Mouse (Mus musculus) lung, embryonic 15.5 days (tissue): ENCODE results near the gene BC037034. TPM values are rescaled to one million over a fixed set of nuclear protein-coding genes. Genes with fewer than 3 reads are reported as not detected.

Source experiments
- ATAC-seq: fragments of 200-750 bp; cut with Nextera tagmentation; 2 replicates; pipeline ENCODE4 v1.8.0; 2017; ENCODE audit warnings: moderate number of reproducible peaks, borderline replicate concordance; ENCODE audit not compliant: low FRiP score, low TSS enrichment; ENCODE audit errors: extremely low read depth
- H3K27ac ChIP-seq: fragments of 300-500 bp; sonication (generic); 2 replicates; pipeline ENCODE4 v1.5.1; 2015; ENCODE audit warnings: moderate library complexity, mild to moderate bottlenecking, inconsistent platforms
- H3K27me3 ChIP-seq: fragments of 300-500 bp; sonication (generic); 2 replicates; pipeline ENCODE4 v1.6.1; 2015; ENCODE audit warnings: inconsistent platforms
- H3K36me3 ChIP-seq: fragments of 300-500 bp; sonication (generic); 2 replicates; pipeline ENCODE4 v1.6.1; 2015; ENCODE audit warnings: inconsistent platforms
- H3K4me1 ChIP-seq: fragments of 300-500 bp; sonication (generic); 2 replicates; pipeline ENCODE4 v1.6.1; 2015; ENCODE audit warnings: inconsistent platforms
- H3K4me2 ChIP-seq: fragments of 300-500 bp; sonication (generic); 2 replicates; pipeline ENCODE4 v1.6.1; 2015; ENCODE audit warnings: inconsistent platforms, mild to moderate bottlenecking, moderate library complexity
- H3K4me3 ChIP-seq: fragments of 300-500 bp; sonication (generic); 2 replicates; pipeline ENCODE4 v1.5.1; 2015; ENCODE audit warnings: mild to moderate bottlenecking, inconsistent platforms
- H3K9ac ChIP-seq: fragments of 300-500 bp; sonication (generic); 2 replicates; pipeline ENCODE4 v1.6.1; 2015; ENCODE audit warnings: inconsistent platforms
- H3K9me3 ChIP-seq: fragments of 300-500 bp; sonication (generic); 2 replicates; pipeline ENCODE4 v1.6.1; 2016; ENCODE audit warnings: inconsistent platforms
- WGBS: fragments of 180-500 bp; shearing (Covaris S2); methylation state at CpG from one replicate; pipeline ENCODE4 v1.1.7; 2015; 5-methylcytosine and 5-hydroxymethylcytosine counted together
- polyA plus RNA-seq: library from polyadenylated mRNA; unstranded; fragments of >200 nt; fragmentation: Nextera tagmentation; extraction: Ambion mirVana; gene quantifications from 2 replicates; pipeline ENCODE4 v1.2.1, GENCODE M21; 2015

The BC037034 gene
- polyA plus RNA-seq, 1 experiment from 2014 or later, result 4.5 TPM

DNA sequence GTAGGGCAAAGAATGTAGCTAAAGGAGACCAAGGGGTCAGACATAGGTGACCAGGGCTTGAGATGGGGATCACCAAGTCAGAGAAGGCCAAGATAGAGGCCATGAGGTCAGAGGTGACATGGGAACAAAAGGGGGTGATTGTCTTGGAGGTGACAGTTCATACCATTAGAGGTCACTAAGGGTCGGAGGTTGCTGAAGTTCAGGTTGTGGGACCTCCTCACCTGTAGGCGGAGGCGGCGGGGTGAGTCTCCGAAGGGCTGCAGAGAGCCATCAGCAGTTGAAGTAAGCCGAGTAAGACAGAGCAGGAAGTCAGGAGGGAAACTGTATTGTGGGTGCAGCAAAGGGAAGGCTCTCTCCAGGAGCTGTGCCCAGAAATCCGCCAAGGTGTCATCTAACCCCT, 14.2 kb upstream of the BC037034 start:
- no peaks in the 10 kb centered on the region for H3K36me3 ChIP-seq
- H3K4me2 ChIP-seq, result 0 out of 2 replicates have a peak overlapping the region, but pooled peaks have one; percentile 91
- WGBS, result 81% methylated on average over 7 of the region's 7 CpGs
- no peak overlapping the region for H3K27ac ChIP-seq
- no peak for ATAC-seq
- H3K9ac ChIP-seq, result no peak overlapping the region
- H3K9me3 ChIP-seq, result peaks cover 7% of the 10 kb centered on the region; the same call in 1 of the 2 replicates
- H3K27me3 ChIP-seq, result no peaks in the 10 kb centered on the region
- no peak overlapping the region for H3K4me3 ChIP-seq
- peaks cover 27% of the 10 kb centered on the region for H3K4me1 ChIP-seq

DNA sequence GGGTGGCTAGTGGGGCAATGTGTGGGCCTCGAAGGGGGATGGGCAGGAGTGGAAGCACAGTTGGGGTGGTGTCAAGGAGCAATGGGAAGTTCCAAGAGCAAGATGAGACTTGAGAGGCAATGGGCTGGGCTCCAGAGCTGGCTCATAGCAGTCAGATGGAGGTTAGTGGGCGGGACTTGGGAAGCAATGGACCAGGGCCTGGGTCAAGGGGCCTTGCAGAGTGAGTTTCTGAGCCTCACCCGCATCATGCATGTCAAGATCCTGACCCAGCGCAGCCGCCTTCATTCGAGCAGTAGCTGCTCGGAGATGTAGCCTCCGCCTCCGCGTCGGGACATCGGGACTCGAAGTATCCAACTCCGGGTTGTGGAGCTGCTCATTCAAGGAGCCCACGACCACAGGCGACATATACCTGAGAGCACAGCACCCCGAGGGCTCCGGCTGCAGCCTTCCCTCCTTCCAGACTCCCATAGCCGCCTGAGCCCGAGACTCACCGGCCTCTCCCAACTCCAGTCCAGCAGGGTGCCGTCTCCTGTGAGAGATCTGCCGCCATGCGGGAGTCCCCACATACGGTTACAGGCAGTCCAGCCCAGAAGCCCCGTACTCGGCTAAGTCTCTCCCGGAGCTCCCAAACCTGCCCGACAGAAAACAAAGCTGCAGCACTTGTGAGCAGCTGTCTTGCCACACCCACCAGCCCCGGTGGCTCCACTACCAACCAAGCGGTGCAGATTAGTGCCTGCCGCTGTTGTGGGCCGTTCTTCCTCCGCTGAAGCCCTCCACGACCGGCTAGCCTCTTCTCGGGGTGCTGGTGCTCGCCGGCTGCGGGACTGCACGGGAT, 11.6 kb upstream of the BC037034 start:
- Histone ChIP-seq H3K27me3 (peaks cover 10% of the 10 kb centered on the region), H3K27ac (no peak overlapping the region), H3K36me3 (no peaks in the 10 kb centered on the region), H3K4me3 (no peak overlapping the region), H3K4me1 (peaks cover 32% of the 10 kb centered on the region), H3K4me2 (peak overlapping the region; percentile 35), H3K9me3 (peaks cover 2% of the 10 kb centered on the region; the same call in 1 of the 2 replicates), H3K9ac (no peak overlapping the region)
- ATAC-seq, result no peak
- WGBS, result 34% methylated on average over 41 of the region's 41 CpGs

DNA sequence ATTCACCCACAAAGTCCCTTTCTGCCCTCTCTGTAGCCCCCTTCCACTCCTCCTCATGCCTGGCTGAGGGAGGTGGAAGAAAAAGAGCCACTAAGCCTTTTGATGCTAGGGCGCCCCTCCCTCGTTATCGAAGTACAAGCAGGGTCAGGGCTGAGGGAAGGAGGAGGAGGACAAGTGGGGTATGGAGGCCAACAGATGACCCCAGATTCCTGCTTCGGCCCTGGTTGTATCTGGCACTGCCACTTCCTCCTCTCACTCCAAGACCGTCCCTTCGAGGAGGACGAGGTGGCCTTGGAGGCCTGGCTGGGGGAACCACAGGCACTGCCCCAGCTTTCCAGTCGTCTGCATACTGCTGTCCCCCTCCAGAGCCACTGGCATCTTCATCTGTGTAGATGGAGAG, 10.4 kb upstream of the BC037034 start:
- Histone ChIP-seq H3K27ac (no peak overlapping the region), H3K9me3 (no peaks in the 10 kb centered on the region), H3K4me3 (no peak overlapping the region), H3K36me3 (no peaks in the 10 kb centered on the region), H3K4me2 (no peak overlapping the region), H3K9ac (no peak overlapping the region), H3K4me1 (peaks cover 28% of the 10 kb centered on the region), H3K27me3 (peaks cover 11% of the 10 kb centered on the region)
- WGBS, result 63% methylated on average over 8 of the region's 8 CpGs
- no peak for ATAC-seq

DNA sequence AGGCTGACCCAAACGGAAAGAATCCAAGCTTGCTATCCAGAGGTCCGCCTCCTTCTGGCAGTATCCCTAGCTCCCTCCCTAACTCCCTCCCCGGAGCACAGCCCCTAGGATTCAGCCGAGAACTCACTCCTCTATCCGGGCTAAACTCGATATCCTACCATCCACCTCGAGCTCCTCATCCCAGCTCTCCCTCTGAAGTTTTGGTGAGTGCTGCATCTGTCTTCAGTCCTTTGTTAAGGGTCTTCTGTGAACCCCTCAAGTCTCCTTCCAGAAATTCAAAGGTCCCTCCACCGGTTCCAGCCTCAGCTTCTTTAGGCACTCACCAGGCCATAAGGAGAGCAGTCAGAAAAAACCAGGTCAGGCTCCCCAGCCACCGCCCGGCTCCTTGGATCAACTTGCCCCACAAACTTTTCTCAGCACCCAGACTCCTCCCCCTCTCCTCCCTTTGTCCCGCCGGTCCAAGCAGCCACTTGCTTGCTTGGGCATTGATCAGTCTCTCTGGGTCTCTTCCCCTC, 8.6 kb upstream of the BC037034 start, which contains the start of gene Gal3st4:
Gene Gal3st4 (minus strand): TSS at position 432 of the 515 bp plus-strand sequence.
- H3K9ac ChIP-seq, result 0 out of 2 replicates have a peak within 1 kb of the TSS, but pooled peaks have one; percentile 14
- peak; percentile 33; the same call in 1 of the 2 replicates for ATAC-seq
- no peaks in the 10 kb centered on the region for H3K9me3 ChIP-seq
- peak within 1 kb of the TSS; percentile 47 for H3K4me2 ChIP-seq
- H3K4me1 ChIP-seq, result peaks cover 17% of the 10 kb centered on the region
- H3K36me3 ChIP-seq, result no peaks in the 10 kb centered on the region
- H3K4me3 ChIP-seq, result peak within 1 kb of the TSS; percentile 24
- peaks cover 11% of the 10 kb centered on the region for H3K27me3 ChIP-seq
- 5% methylated on average over 12 of the region's 12 CpGs for WGBS
- peak within 1 kb of the TSS; percentile 16; the same call in 1 of the 2 replicates for H3K27ac ChIP-seq

DNA sequence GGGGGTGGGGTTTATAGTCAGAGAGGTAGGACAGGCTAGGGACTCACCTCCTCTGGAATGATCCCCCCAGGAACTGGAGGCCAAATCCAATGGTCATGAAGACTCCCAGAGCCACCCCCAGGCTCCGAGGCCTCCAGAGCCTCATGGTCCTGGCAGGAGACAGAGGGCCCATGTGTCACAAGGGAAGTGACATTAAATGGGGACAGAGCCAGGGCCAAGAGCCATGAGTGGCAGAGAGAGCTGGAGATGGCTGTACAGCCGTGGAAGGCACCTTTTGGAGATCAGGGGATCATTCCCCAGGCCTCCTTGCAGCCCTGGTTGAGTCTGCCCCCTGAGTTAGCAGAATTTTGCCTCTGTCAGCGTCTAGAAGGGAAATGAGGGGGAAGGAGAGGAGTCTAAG, 7.4 kb upstream of the BC037034 start:
- H3K4me3 ChIP-seq, result no peak overlapping the region
- no peak overlapping the region for H3K9ac ChIP-seq
- H3K9me3 ChIP-seq, result no peaks in the 10 kb centered on the region
- H3K4me1 ChIP-seq, result peaks cover 17% of the 10 kb centered on the region
- no peak for ATAC-seq
- H3K27ac ChIP-seq, result no peak overlapping the region
- no peak overlapping the region for H3K4me2 ChIP-seq
- H3K36me3 ChIP-seq, result 0 out of 2 replicates have a peak, but pooled peaks cover 2% of the 10 kb centered on the region
- peaks cover 11% of the 10 kb centered on the region for H3K27me3 ChIP-seq
- WGBS, result 29% methylated on average over 3 of the region's 3 CpGs

DNA sequence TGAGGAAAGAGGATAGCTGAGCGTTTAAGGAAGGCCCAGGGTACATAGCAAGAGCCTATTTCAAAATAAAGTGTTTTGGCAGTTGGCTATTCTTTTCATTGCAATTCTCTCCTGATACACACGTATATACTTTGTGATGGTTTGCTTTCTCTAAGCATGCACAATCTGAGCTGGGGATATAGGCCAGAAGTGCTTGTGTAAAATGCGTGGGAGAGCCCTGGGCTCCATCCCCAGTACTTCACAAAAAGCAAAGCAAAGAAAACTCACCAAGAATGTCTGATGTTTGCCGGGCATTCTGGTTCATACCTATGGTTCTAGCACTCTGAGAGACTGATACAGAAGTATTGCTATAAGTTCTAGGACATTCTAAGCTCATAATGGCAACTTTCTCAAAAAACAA, 5.1 kb upstream of the BC037034 start:
- WGBS, result 73% methylated on average over 4 of the region's 4 CpGs
- peaks cover 11% of the 10 kb centered on the region for H3K27me3 ChIP-seq
- H3K4me2 ChIP-seq, result no peak overlapping the region
- H3K4me3 ChIP-seq, result no peak overlapping the region
- H3K9ac ChIP-seq, result no peak overlapping the region
- no peak for ATAC-seq
- H3K4me1 ChIP-seq, result peaks cover 17% of the 10 kb centered on the region
- no peaks in the 10 kb centered on the region for H3K9me3 ChIP-seq
- H3K27ac ChIP-seq, result no peak overlapping the region
- H3K36me3 ChIP-seq, result 0 out of 2 replicates have a peak, but pooled peaks cover 4% of the 10 kb centered on the region

DNA sequence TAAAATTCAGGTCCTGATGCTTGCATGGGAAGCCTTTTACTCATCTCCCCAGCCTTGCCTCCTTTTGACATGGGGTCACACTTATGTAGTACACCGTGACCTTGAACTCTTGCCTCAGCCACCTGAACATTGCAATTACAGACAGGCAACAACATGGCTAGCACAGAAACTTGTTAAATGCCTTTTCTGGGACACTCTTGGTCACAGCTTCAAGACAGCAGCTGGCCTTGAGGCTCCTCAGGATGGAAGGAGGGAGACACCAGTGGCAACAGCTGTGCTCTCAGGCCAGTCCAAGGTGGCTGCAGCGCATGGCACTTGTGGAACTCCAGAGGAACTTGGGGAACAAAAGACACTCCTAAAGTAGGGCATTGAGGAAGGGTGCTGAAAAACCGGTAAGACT, 3.3 kb upstream of the BC037034 start:
- Histone ChIP-seq H3K27ac (no peak overlapping the region), H3K27me3 (peaks cover 10% of the 10 kb centered on the region), H3K36me3 (peaks cover 5% of the 10 kb centered on the region; the same call in 1 of the 2 replicates), H3K9ac (no peak overlapping the region), H3K9me3 (no peaks in the 10 kb centered on the region), H3K4me1 (peaks cover 23% of the 10 kb centered on the region), H3K4me2 (no peak overlapping the region), H3K4me3 (no peak overlapping the region)
- no peak for ATAC-seq
- 89% methylated on average over 3 of the region's 3 CpGs for WGBS

DNA sequence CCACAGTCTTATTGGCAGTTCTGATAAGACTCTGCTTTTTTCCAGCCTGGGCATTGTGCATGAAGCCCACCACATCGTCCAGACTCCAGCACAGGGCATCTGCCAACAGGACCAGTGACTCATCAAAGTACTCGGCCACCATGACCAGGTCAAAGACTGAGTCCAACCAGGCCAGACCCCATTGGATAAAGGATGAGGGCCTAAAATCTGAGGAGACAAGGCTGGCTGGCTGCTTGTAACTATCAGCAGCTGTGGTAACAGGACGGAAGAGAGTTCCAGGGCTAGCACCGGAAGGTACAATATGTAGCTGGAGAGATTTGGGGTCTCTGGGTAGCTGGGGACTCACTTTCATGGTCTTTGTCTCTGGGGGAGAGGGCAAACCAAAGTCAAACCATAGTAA, 1.9 kb upstream of the BC037034 start:
- peaks cover 18% of the 10 kb centered on the region for H3K36me3 ChIP-seq
- peaks cover 29% of the 10 kb centered on the region for H3K4me1 ChIP-seq
- no peak for ATAC-seq
- H3K9me3 ChIP-seq, result no peaks in the 10 kb centered on the region
- no peak overlapping the region for H3K9ac ChIP-seq
- no peak overlapping the region for H3K4me3 ChIP-seq
- no peak overlapping the region for H3K4me2 ChIP-seq
- H3K27me3 ChIP-seq, result peaks cover 4% of the 10 kb centered on the region; the same call in 1 of the 2 replicates
- no peak overlapping the region for H3K27ac ChIP-seq
- WGBS, result 95% methylated on average over 4 of the region's 4 CpGs

DNA sequence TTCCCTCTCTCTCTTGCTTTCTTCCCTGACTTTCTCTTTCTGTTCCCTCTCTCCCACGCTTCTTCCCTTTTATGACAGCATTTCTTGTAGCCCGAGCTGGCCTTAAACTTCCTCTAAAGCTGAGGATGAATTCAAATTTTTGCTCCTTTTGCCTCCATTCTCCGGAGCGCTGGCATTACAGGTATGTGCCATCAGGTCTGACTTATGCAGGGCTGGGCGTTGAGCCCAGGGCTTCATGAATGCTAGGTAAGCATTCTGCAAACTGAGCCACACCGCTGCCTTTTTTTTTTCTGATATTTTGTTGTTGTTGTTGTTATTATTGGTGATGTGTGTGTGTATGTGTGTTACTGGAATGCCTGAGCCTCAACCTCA, 360 bp upstream of the BC037034 start:
- no peaks in the 10 kb centered on the region for H3K9me3 ChIP-seq
- H3K4me3 ChIP-seq, result peak overlapping the region; percentile 83
- H3K27ac ChIP-seq, result peak overlapping the region; percentile 16; the same call in 1 of the 2 replicates
- WGBS, result 14% methylated on average over 6 of the region's 6 CpGs
- H3K27me3 ChIP-seq, result no peaks in the 10 kb centered on the region
- H3K36me3 ChIP-seq, result peaks cover 33% of the 10 kb centered on the region
- H3K4me1 ChIP-seq, result peaks cover 29% of the 10 kb centered on the region
- peak overlapping the region; percentile 92 for H3K4me2 ChIP-seq
- no peak for ATAC-seq
- peak overlapping the region; percentile 93 for H3K9ac ChIP-seq

DNA sequence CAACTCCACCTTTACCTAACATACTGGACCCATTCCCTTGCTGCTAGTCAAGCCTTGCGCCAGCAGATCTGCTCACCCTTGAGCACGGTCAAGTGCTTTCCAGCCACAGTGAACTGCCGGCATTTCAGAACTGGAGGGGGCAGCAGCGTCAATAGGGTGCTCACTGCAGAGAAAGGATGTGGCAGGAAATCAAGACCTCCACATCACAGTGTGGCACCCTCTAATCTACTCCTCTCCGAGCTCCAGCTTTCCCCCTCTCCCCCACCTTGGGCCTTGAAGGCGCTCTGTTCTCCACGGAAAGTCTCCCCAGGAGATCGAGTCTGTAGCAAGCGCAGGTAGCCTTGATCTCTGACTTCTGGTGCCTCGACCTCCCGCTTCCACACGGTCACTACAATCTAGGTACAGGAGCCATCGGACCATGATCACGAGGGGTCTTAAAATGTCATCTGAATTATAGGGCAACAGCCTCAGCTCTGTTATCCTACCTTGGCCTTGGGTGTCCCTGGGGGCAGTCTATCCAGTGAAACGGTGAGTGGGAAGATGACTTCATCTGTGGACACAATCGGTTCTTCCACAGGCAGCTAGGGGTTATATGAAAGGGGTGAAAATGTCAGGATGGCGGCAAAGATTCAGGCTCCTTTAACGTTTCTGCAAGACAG, 1.1 kb downstream of the BC037034 start:
- H3K27me3 ChIP-seq, result no peaks in the 10 kb centered on the region
- no peak for ATAC-seq
- peak overlapping the region; percentile 92 for H3K4me2 ChIP-seq
- no peak overlapping the region for H3K27ac ChIP-seq
- peak overlapping the region; percentile 93 for H3K9ac ChIP-seq
- H3K9me3 ChIP-seq, result no peaks in the 10 kb centered on the region
- H3K4me3 ChIP-seq, result peak overlapping the region; percentile 83
- H3K36me3 ChIP-seq, result peaks cover 43% of the 10 kb centered on the region
- H3K4me1 ChIP-seq, result peaks cover 29% of the 10 kb centered on the region
- 60% methylated on average over 18 of the region's 18 CpGs for WGBS

DNA sequence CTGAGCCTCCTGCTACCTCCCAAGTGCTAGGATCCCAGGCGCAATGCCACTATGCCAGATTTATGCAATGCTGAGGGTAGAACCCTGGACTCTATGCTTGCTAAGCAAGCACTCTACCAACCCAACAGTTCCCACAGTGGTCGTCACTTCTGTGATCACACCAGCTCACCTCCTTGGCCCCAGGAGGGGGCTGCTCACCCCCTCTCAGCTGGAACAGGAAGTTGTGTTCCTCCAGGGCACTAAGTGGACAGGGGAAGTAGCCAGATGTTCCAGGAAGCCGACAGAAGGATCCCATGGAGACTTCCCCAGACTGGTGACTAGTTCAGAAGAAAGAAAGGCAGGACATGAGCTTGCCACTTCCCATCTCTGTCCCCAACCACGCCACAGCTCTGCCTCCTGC, 1.8 kb downstream of the BC037034 start:
- H3K4me3 ChIP-seq, result peak overlapping the region; percentile 83; the same call in 1 of the 2 replicates

More for the DNA sequence above, 1.8 kb downstream of the BC037034 start:
- no peak overlapping the region for H3K27ac ChIP-seq
- no peaks in the 10 kb centered on the region for H3K27me3 ChIP-seq
- no peak for ATAC-seq
- no peak overlapping the region; the same call in 1 of the 2 replicates for H3K4me2 ChIP-seq
- H3K9ac ChIP-seq, result no peak overlapping the region
- H3K9me3 ChIP-seq, result no peaks in the 10 kb centered on the region
- peaks cover 43% of the 10 kb centered on the region for H3K36me3 ChIP-seq
- 72% methylated on average over 4 of the region's 4 CpGs for WGBS
- H3K4me1 ChIP-seq, result peaks cover 29% of the 10 kb centered on the region
